Mouse (Mus musculus) lung, embryonic 14.5 days (tissue): ENCODE data around the gene Pik3c2a. TPM values are rescaled to one million over a fixed set of nuclear protein-coding genes. Genes with fewer than 3 reads are reported as not detected.

Experiments used
- ATAC-seq: fragments of 200-750 bp; cut with Nextera tagmentation; 2 replicates; pipeline ENCODE4 v1.8.0; 2017; ENCODE audit warnings: mild to moderate bottlenecking, moderate TSS enrichment, moderate library complexity; ENCODE audit not compliant: insufficient read depth
- DNase-seq: peaks from one replicate; pipeline ENCODE4 v3.0.0-alpha.2; 2015
- H3K27ac ChIP-seq: fragments of 300-500 bp; sonication (generic); 2 replicates; pipeline ENCODE4 v1.5.1; 2014; ENCODE audit warnings: low read depth, mild to moderate bottlenecking, moderate library complexity
- H3K27me3 ChIP-seq: fragments of 300-500 bp; sonication (generic); 2 replicates; pipeline ENCODE4 v1.6.1; 2014; ENCODE audit warnings: low read length, control low read depth; ENCODE audit not compliant: insufficient read depth
- H3K36me3 ChIP-seq: fragments of 300-500 bp; sonication (generic); 2 replicates; pipeline ENCODE4 v1.6.1; 2014; ENCODE audit warnings: control low read depth; ENCODE audit not compliant: insufficient read depth
- H3K4me1 ChIP-seq: fragments of 300-500 bp; sonication (generic); 2 replicates; pipeline ENCODE4 v1.6.1; 2014; ENCODE audit warnings: antibody characterized with exemption, control low read depth; ENCODE audit not compliant: insufficient read depth
- H3K4me2 ChIP-seq: fragments of 300-500 bp; sonication (generic); 2 replicates; pipeline ENCODE4 v1.6.1; 2014; ENCODE audit warnings: mild to moderate bottlenecking
- H3K4me3 ChIP-seq: fragments of 300-500 bp; sonication (generic); 2 replicates; pipeline ENCODE4 v1.5.1; 2014; ENCODE audit warnings: low read depth, low read length
- H3K9ac ChIP-seq: fragments of 300-500 bp; sonication (generic); 2 replicates; pipeline ENCODE4 v1.6.1; 2014
- H3K9me3 ChIP-seq: fragments of 300-500 bp; sonication (generic); 2 replicates; pipeline ENCODE4 v1.6.1; 2016; ENCODE audit warnings: low read depth, low read length, control low read depth
- CTCF ChIP-seq: IDR thresholded peaks from 2 replicates; pipeline ENCODE4 v1.5.1; 2016; ENCODE audit warnings: antibody characterized with exemption, low read depth
- WGBS: fragments of 180-500 bp; shearing (Covaris S2); extraction: QIAGEN DNeasy Blood & Tissue Kit; methylation state at CpG from one replicate; pipeline ENCODE4 v1.1.7; 2014; 5-methylcytosine and 5-hydroxymethylcytosine counted together
- polyA plus RNA-seq: library from polyadenylated mRNA; unstranded; fragments of >200 nt; fragmentation: Nextera tagmentation; extraction: Ambion mirVana; gene quantifications from 2 replicates; pipeline ENCODE4 v1.2.1, GENCODE M21; 2014

The Pik3c2a gene
- polyA plus RNA-seq, 1 experiment from 2014 or later = 33.4 TPM

- H3K9me3 ChIP-seq = no peaks in the 10 kb centered on the region
- no peaks in the 10 kb centered on the region for H3K4me1 ChIP-seq
- H3K9ac ChIP-seq = no peak overlapping the region
- DNase-seq (no peak), ATAC-seq (no peak)
- no peak overlapping the region for H3K4me2 ChIP-seq
- H3K4me3 ChIP-seq = no peak overlapping the region
- no peaks in the 10 kb centered on the region for H3K27me3 ChIP-seq
- H3K27ac ChIP-seq = no peak overlapping the region
- no peaks in the 10 kb centered on the region for H3K36me3 ChIP-seq
- no peak for TF ChIP-seq CTCF
These were observed 32.6 kb upstream of the Pik3c2a start for GRCm38 (mm10) chr7:116475836-116476235.

- no peak for ATAC-seq
- Histone ChIP-seq H3K27me3 (no peaks in the 10 kb centered on the region), H3K36me3 (no peaks in the 10 kb centered on the region), H3K4me3 (no peak overlapping the region), H3K4me2 (no peak overlapping the region), H3K4me1 (no peaks in the 10 kb centered on the region), H3K9ac (no peak overlapping the region), H3K9me3 (no peaks in the 10 kb centered on the region), H3K27ac (no peak overlapping the region)
- 39% methylated on average over 8 of the region's 8 CpGs for WGBS
- no peak for TF ChIP-seq CTCF
- DNase-seq = peak; percentile 28
These were observed 18.9 kb upstream of the Pik3c2a start for GRCm38 (mm10) chr7:116462114-116462513.

- WGBS = 34% methylated on average over 3 of the region's 3 CpGs
These were observed 15.8 kb upstream of the Pik3c2a start for GRCm38 (mm10) chr7:116458985-116459441.

GRCm38 (mm10) chr7:116457391-116457790, 14.1 kb upstream of the Pik3c2a start:
- Histone ChIP-seq H3K4me3 (no peak overlapping the region), H3K9ac (no peak overlapping the region), H3K9me3 (no peaks in the 10 kb centered on the region), H3K36me3 (no peaks in the 10 kb centered on the region), H3K4me1 (no peaks in the 10 kb centered on the region), H3K4me2 (no peak overlapping the region), H3K27me3 (no peaks in the 10 kb centered on the region), H3K27ac (no peak overlapping the region)
- WGBS = 55% methylated on average over 6 of the region's 6 CpGs
- DNase-seq (peak; percentile 61), ATAC-seq (peak; percentile 31; the same call in 1 of the 2 replicates)
- no peak for TF ChIP-seq CTCF

More at GRCm38 (mm10) chr7:116458985-116459441, 15.8 kb upstream of the Pik3c2a start:
- peak; percentile 74 for DNase-seq
- peak; percentile 70 for TF ChIP-seq CTCF
- Histone ChIP-seq H3K9me3 (no peaks in the 10 kb centered on the region), H3K9ac (no peak overlapping the region), H3K36me3 (no peaks in the 10 kb centered on the region), H3K4me2 (no peak overlapping the region), H3K27ac (no peak overlapping the region), H3K27me3 (no peaks in the 10 kb centered on the region), H3K4me1 (no peaks in the 10 kb centered on the region), H3K4me3 (no peak overlapping the region)
- ATAC-seq = no peak

- H3K27me3 ChIP-seq = no peaks in the 10 kb centered on the region
- no peak overlapping the region for H3K9ac ChIP-seq
- H3K9me3 ChIP-seq = no peaks in the 10 kb centered on the region
- WGBS = 75% methylated on average over 4 of the region's 4 CpGs
- no peak for TF ChIP-seq CTCF
- no peak overlapping the region for H3K4me3 ChIP-seq
- ATAC-seq (peak; percentile 28; the same call in 1 of the 2 replicates), DNase-seq (no peak)
- H3K27ac ChIP-seq = no peak overlapping the region
- H3K36me3 ChIP-seq = no peaks in the 10 kb centered on the region
- no peaks in the 10 kb centered on the region for H3K4me1 ChIP-seq
- no peak overlapping the region for H3K4me2 ChIP-seq
These were observed 13.7 kb upstream of the Pik3c2a start for GRCm38 (mm10) chr7:116456964-116457363.

- no peak for TF ChIP-seq CTCF
- DNase-seq = no peak
- H3K4me2 ChIP-seq = no peak overlapping the region
- H3K9me3 ChIP-seq = no peaks in the 10 kb centered on the region
- no peak for ATAC-seq
- H3K27me3 ChIP-seq = no peaks in the 10 kb centered on the region
- H3K4me3 ChIP-seq = no peak overlapping the region
- no peaks in the 10 kb centered on the region for H3K36me3 ChIP-seq
- 77% methylated on average over 3 of the region's 3 CpGs for WGBS
- no peak overlapping the region for H3K27ac ChIP-seq
- H3K9ac ChIP-seq = no peak overlapping the region
- H3K4me1 ChIP-seq = peaks cover 5% of the 10 kb centered on the region; the same call in 1 of the 2 replicates
These were observed 3.4 kb upstream of the Pik3c2a start for GRCm38 (mm10) chr7:116446645-116447044.

- no peak for TF ChIP-seq CTCF
- 0% methylated on average over 2 of the region's 2 CpGs for WGBS
- DNase-seq = peak; percentile 72
- H3K4me2 ChIP-seq = peak overlapping the region; percentile 92
- H3K27me3 ChIP-seq = no peaks in the 10 kb centered on the region
- H3K36me3 ChIP-seq = no peaks in the 10 kb centered on the region
- peaks cover 5% of the 10 kb centered on the region; the same call in 1 of the 2 replicates for H3K4me1 ChIP-seq
- peak; percentile 55 for ATAC-seq
- H3K9ac ChIP-seq = peak overlapping the region; percentile 86
- peak overlapping the region; percentile 91 for H3K4me3 ChIP-seq
- peak overlapping the region; percentile 91 for H3K27ac ChIP-seq
- no peaks in the 10 kb centered on the region for H3K9me3 ChIP-seq
These were observed 1.1 kb upstream of the Pik3c2a start for GRCm38 (mm10) chr7:116444326-116444809.
